Mouse (Mus musculus) splenic B cell, adult 2 months (primary cell): Measurements from ENCODE around the gene Il17d.

Experiments
- DNase-seq: peaks from one replicate; pipeline ENCODE4 v3.0.0-alpha.2; 2011; ENCODE audit warnings: low read depth, low spot score
- H3K27me3 ChIP-seq: 2 replicates; pipeline ENCODE4 v1.6.1; 2012; ENCODE audit warnings: mild to moderate bottlenecking, low read length, moderate library complexity, mixed read lengths; ENCODE audit not compliant: control insufficient read depth, poor library complexity, insufficient read depth, severe bottlenecking
- H3K36me3 ChIP-seq: 2 replicates; pipeline ENCODE4 v1.6.1; 2012; ENCODE audit warnings: mild to moderate bottlenecking, low read length, moderate library complexity, mixed read lengths; ENCODE audit not compliant: control insufficient read depth, poor library complexity, insufficient read depth, severe bottlenecking

Gene Il17d

GRCm38 (mm10) chr14:57546557-57547021 is 22.0 kb downstream of the Il17d start:
- Histone ChIP-seq H3K27me3 (no peaks in the 10 kb centered on the region), H3K36me3 (0 out of 2 replicates have a peak, but pooled peaks cover 4% of the 10 kb centered on the region)
- no peak for DNase-seq

GRCm38 (mm10) chr14:57547062-57547461 is 22.5 kb downstream of the Il17d start:
- Histone ChIP-seq H3K27me3 (no peaks in the 10 kb centered on the region), H3K36me3 (0 out of 2 replicates have a peak, but pooled peaks cover 4% of the 10 kb centered on the region)
- no peak for DNase-seq

- no peak for DNase-seq
- 0 out of 2 replicates have a peak, but pooled peaks cover 4% of the 10 kb centered on the region for H3K36me3 ChIP-seq
- no peaks in the 10 kb centered on the region for H3K27me3 ChIP-seq
These were observed 28.4 kb downstream of the Il17d start for GRCm38 (mm10) chr14:57552945-57553344.

- 0 out of 2 replicates have a peak, but pooled peaks cover 4% of the 10 kb centered on the region for H3K36me3 ChIP-seq
- DNase-seq = peak; percentile 52
These were observed 29.9 kb downstream of the Il17d start for GRCm38 (mm10) chr14:57554434-57554833.

GRCm38 (mm10) chr14:57555471-57556070 is 31.0 kb downstream of the Il17d start:
- no peak for DNase-seq
- H3K36me3 ChIP-seq = no peaks in the 10 kb centered on the region
- no peaks in the 10 kb centered on the region for H3K27me3 ChIP-seq

More at GRCm38 (mm10) chr14:57554434-57554833, 29.9 kb downstream of the Il17d start:
- H3K27me3 ChIP-seq = no peaks in the 10 kb centered on the region

GRCm38 (mm10) chr14:57556922-57557321 is 32.3 kb downstream of the Il17d start:
- H3K36me3 ChIP-seq = no peaks in the 10 kb centered on the region
- no peaks in the 10 kb centered on the region for H3K27me3 ChIP-seq
- DNase-seq = no peak

GRCm38 (mm10) chr14:57565626-57566025 is 41.0 kb downstream of the Il17d start:
- Histone ChIP-seq H3K27me3 (no peaks in the 10 kb centered on the region), H3K36me3 (no peaks in the 10 kb centered on the region; the same call in 1 of the 2 replicates)
- no peak for DNase-seq

GRCm38 (mm10) chr14:57571155-57572133 is 46.9 kb downstream of the Il17d start, which contains the start of gene Eef1akmt1:
TSS of gene Eef1akmt1 (minus strand) at chr14:57571612.
- DNase-seq = peak; percentile 95
- H3K27me3 ChIP-seq = no peaks in the 10 kb centered on the region
- H3K36me3 ChIP-seq = no peaks in the 10 kb centered on the region

- H3K27me3 ChIP-seq = no peaks in the 10 kb centered on the region
- no peaks in the 10 kb centered on the region for H3K36me3 ChIP-seq
- DNase-seq = no peak
These were observed 50.4 kb downstream of the Il17d start for GRCm38 (mm10) chr14:57574792-57575587.

GRCm38 (mm10) chr14:57576364-57577060 is 51.9 kb downstream of the Il17d start:
- Histone ChIP-seq H3K27me3 (no peaks in the 10 kb centered on the region), H3K36me3 (no peaks in the 10 kb centered on the region)
- no peak for DNase-seq

- H3K36me3 ChIP-seq = peaks cover 17% of the 10 kb centered on the region; the same call in 1 of the 2 replicates
- no peaks in the 10 kb centered on the region for H3K27me3 ChIP-seq
- DNase-seq = no peak
These were observed 67.3 kb downstream of the Il17d start for GRCm38 (mm10) chr14:57591830-57592229.
